Mouse (Mus musculus) gastrocnemius, adult 2 months (tissue): Measurements from ENCODE around the gene Olfr575. TPM values are rescaled to one million over a fixed set of nuclear protein-coding genes. Genes with fewer than 3 reads are reported as not detected.

Experiments used
- DNase-seq: peaks from one replicate; pipeline ENCODE4 v3.0.0; 2022
- H3K27ac ChIP-seq: fragments of 200-600 bp; 2 replicates; pipeline ENCODE4 v1.8.1; 2022; ENCODE audit warnings: mild to moderate bottlenecking
- H3K4me3 ChIP-seq: fragments of 200-600 bp; 2 replicates; pipeline ENCODE4 v1.8.1; 2022; ENCODE audit warnings: mild to moderate bottlenecking, moderate library complexity
- CTCF ChIP-seq: fragments of 200-600 bp; IDR thresholded peaks from 2 replicates; pipeline ENCODE4 v1.8.1; 2022; ENCODE audit warnings: antibody characterized with exemption, mild to moderate bottlenecking, moderate library complexity
- intact Hi-C: fragments of 180-260 bp; cut with DNase I; formaldehyde crosslinking; loops from one replicate; pipeline ENCODE4 v1.15.1; 2025
- long read RNA-seq, 2 experiments: library from polyadenylated mRNA; stranded (forward); transcript quantifications; one replicate each; pipeline ENCODE4 v2.0.0; 2021
- total RNA-seq, 2 experiments: library from RNA; stranded (reverse); gene quantifications; 2 replicates each; pipeline ENCODE4 v1.2.3; 2021

The Olfr575 gene
- total RNA-seq = not detected
- long read RNA-seq, experiment 1 = 0 reads
- long read RNA-seq, experiment 2 = 0 reads

GRCm38 (mm10) chr7:102958593-102958992 is at the start of gene Olfr575:
Gene Olfr575 (minus strand): TSS chr7:102958775.
- intact Hi-C loops = no loop called here
- DNase-seq = no peak
- Histone ChIP-seq H3K4me3 (no peak within 1 kb of the TSS), H3K27ac (no peak within 1 kb of the TSS)
- TF ChIP-seq CTCF = no peak

- Histone ChIP-seq H3K4me3 (no peak within 1 kb of the TSS), H3K27ac (no peak within 1 kb of the TSS)
- no peak for DNase-seq
- intact Hi-C loops = no loop called here
- TF ChIP-seq CTCF = no peak
These were observed 30.6 kb upstream of the Olfr575 start, which contains the start of gene Olfr578 for GRCm38 (mm10) chr7:102989224-102989623. Gene Olfr578 (minus strand): TSS chr7:102989324.

GRCm38 (mm10) chr7:102975843-102976242 is 17.3 kb upstream of the Olfr575 start, which contains the start of gene Olfr577:
Gene Olfr577 (minus strand): TSS chr7:102975943.
- no peak within 1 kb of the TSS for H3K4me3 ChIP-seq
- TF ChIP-seq CTCF = no peak
- intact Hi-C loops = no loop called here
- DNase-seq = no peak
- no peak within 1 kb of the TSS for H3K27ac ChIP-seq

GRCm38 (mm10) chr7:102974399-102974798 is 15.8 kb upstream of the Olfr575 start:
- H3K4me3 ChIP-seq = no peak overlapping the region
- no peak overlapping the region for H3K27ac ChIP-seq
- no peak for DNase-seq
- TF ChIP-seq CTCF = no peak
- intact Hi-C loops = no loop called here

GRCm38 (mm10) chr7:102962360-102962759 is 3.8 kb upstream of the Olfr575 start, which contains the start of gene Olfr576:
Gene Olfr576 (plus strand): TSS chr7:102962660.
- no peak within 1 kb of the TSS for H3K4me3 ChIP-seq
- TF ChIP-seq CTCF = no peak
- no peak within 1 kb of the TSS for H3K27ac ChIP-seq
- intact Hi-C loops = no loop called here
- no peak for DNase-seq

GRCm38 (mm10) chr7:102958137-102958536 is 438 bp downstream of the Olfr575 start:
- no peak for TF ChIP-seq CTCF
- intact Hi-C loops = no loop called here

GRCm38 (mm10) chr7:102950732-102951131 is 7.8 kb downstream of the Olfr575 start:
- intact Hi-C loops = no loop called here
- Histone ChIP-seq H3K4me3 (no peak overlapping the region), H3K27ac (no peak overlapping the region)
- no peak for DNase-seq
- TF ChIP-seq CTCF = no peak

More at GRCm38 (mm10) chr7:102958137-102958536, 438 bp downstream of the Olfr575 start:
- DNase-seq = no peak
- no peak overlapping the region for H3K4me3 ChIP-seq
- H3K27ac ChIP-seq = no peak overlapping the region

- DNase-seq = no peak
- intact Hi-C loops = no loop called here
These were observed 10.4 kb downstream of the Olfr575 start, which contains the start of gene Olfr574 for GRCm38 (mm10) chr7:102948167-102948566. Gene Olfr574 (plus strand): TSS chr7:102948467.

GRCm38 (mm10) chr7:102943417-102943816 is 15.2 kb downstream of the Olfr575 start:
- Histone ChIP-seq H3K27ac (no peak overlapping the region), H3K4me3 (no peak overlapping the region)
- DNase-seq = no peak
- intact Hi-C loops = no loop called here
- TF ChIP-seq CTCF = no peak

More at GRCm38 (mm10) chr7:102948167-102948566, 10.4 kb downstream of the Olfr575 start, which contains the start of gene Olfr574:
- TF ChIP-seq CTCF = no peak
- Histone ChIP-seq H3K27ac (no peak within 1 kb of the TSS), H3K4me3 (no peak within 1 kb of the TSS)

- no peak within 1 kb of the TSS for H3K27ac ChIP-seq
- no peak within 1 kb of the TSS for H3K4me3 ChIP-seq
- no peak for DNase-seq
- TF ChIP-seq CTCF = no peak
- intact Hi-C loops = no loop called here
These were observed 16.1 kb downstream of the Olfr575 start, which contains the start of gene Olfr573-ps1 for GRCm38 (mm10) chr7:102942475-102942874. Gene Olfr573-ps1 (minus strand): TSS chr7:102942575.

GRCm38 (mm10) chr7:102927105-102927504 is 31.5 kb downstream of the Olfr575 start:
- intact Hi-C loops = no loop called here
- no peak for DNase-seq
- Histone ChIP-seq H3K27ac (no peak overlapping the region), H3K4me3 (no peak overlapping the region)
- TF ChIP-seq CTCF = no peak

- no peak for DNase-seq
- no peak within 1 kb of the TSS for H3K27ac ChIP-seq
- H3K4me3 ChIP-seq = no peak within 1 kb of the TSS
- intact Hi-C loops = no loop called here
- no peak for TF ChIP-seq CTCF
These were observed 34.5 kb downstream of the Olfr575 start, which contains the start of gene Olfr572 for GRCm38 (mm10) chr7:102924109-102924508. Gene Olfr572 (plus strand): TSS chr7:102924409.

GRCm38 (mm10) chr7:102919632-102920031 is 38.9 kb downstream of the Olfr575 start:
- Histone ChIP-seq H3K27ac (no peak overlapping the region), H3K4me3 (no peak overlapping the region)
- intact Hi-C loops = loop anchor here (5.0 kb wide), 2 partner anchors 252 to 407 kb away; no protein-coding TSS in a partner anchor
- DNase-seq = no peak
- peak; percentile 47 for TF ChIP-seq CTCF
